8 mouse cellular contexts compared by ENCODE assay signal in the genomic region with DNA sequence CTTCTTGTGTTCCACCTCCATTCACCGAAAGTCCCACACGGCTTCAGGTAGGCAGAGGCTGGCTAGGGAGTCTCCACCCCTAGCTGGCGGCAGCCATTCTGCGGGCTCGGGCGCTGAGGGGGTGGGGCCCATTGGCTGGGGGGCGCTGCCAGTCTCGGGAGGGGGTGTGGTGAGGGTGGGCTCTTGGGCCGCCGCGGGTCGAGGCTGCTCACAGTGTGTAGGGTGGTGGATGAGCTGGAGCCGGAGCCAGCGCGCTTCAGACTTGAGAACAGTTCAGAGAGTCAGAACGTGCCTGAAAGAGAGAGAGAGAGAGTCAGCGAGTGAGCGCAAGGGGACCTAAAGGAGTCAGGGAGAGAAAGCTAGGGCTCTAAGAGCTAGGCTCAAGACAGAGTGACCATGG. TPM values are rescaled to one million over a fixed set of nuclear protein-coding genes. Genes with fewer than 3 reads are reported as not detected.
DNase-seq lines count a peak whose midpoint lies in the region; ATAC-seq and TF ChIP-seq lines count a peak whose summit lies in the region.

No protein-coding gene starts in this region.

- ATAC-seq in heart, embryonic 15.5 days (replicated peaks; ENCODE audit: insufficient number of reproducible peaks, insufficient read depth, low FRiP score, low read depth): peak; percentile 96
- peak; percentile 98 for ATAC-seq in neural tube, embryonic 15.5 days (ENCODE audit: low FRiP score)

- H3K9ac ChIP-seq in heart, embryonic 15.5 days: peak overlapping the region; percentile 33
- peak overlapping the region; percentile 30 for H3K9ac ChIP-seq in neural tube, embryonic 15.5 days (replicated peaks)

- H3K9me3 ChIP-seq in heart, embryonic 15.5 days (replicated peaks): no peaks in the 10 kb centered on the region
- H3K9me3 ChIP-seq in neural tube, embryonic 15.5 days (replicated peaks): no peaks in the 10 kb centered on the region

- no peak for DNase-seq in layer of hippocampus, adult 2 months (ENCODE audit: low spot score in 2 of 2)
- no peak for DNase-seq in layer of hippocampus, adult 11-12 months (ENCODE audit: low spot score)
- DNase-seq in embryo, embryonic 9.5 days (ENCODE audit: extremely low spot score): peak; percentile 83
- peak; percentile 79 for DNase-seq in kidney, postnatal 10 days
- DNase-seq in lung, adult 2 months: peak; percentile 23
- DNase-seq in thymus, postnatal 0 days (ENCODE audit: low spot score): peak; percentile 79

- 0 out of 2 replicates have a peak, but pooled peaks cover 2% of the 10 kb centered on the region for H3K4me1 ChIP-seq in heart, embryonic 15.5 days (replicated peaks)
- no peaks in the 10 kb centered on the region for H3K4me1 ChIP-seq in lung, adult 2 months (ENCODE audit: control insufficient read depth, insufficient read depth, low read length)
- no peaks in the 10 kb centered on the region for H3K4me1 ChIP-seq in neural tube, embryonic 15.5 days

- TF ChIP-seq CTCF in layer of hippocampus, adult 2 months (conservative IDR thresholded peaks at IDR 0.05): no peak
- TF ChIP-seq CTCF in lung, adult 2 months (IDR thresholded peaks at IDR 0.05; ENCODE audit: insufficient read depth, low read length): no peak

- no peaks in the 10 kb centered on the region for H3K36me3 ChIP-seq in heart, embryonic 15.5 days
- no peaks in the 10 kb centered on the region for H3K36me3 ChIP-seq in neural tube, embryonic 15.5 days

- peak overlapping the region; percentile 50 for H3K4me3 ChIP-seq in layer of hippocampus, adult 2 months
- peak overlapping the region; percentile 54 for H3K4me3 ChIP-seq in heart, embryonic 15.5 days
- H3K4me3 ChIP-seq in lung, adult 2 months (replicated peaks; ENCODE audit: extremely low read depth, low read depth, low read length): peak overlapping the region; percentile 47
- peak overlapping the region; percentile 45 for H3K4me3 ChIP-seq in neural tube, embryonic 15.5 days (replicated peaks)

- H3K27ac ChIP-seq in layer of hippocampus, adult 2 months: no peak overlapping the region
- no peak overlapping the region for H3K27ac ChIP-seq in heart, embryonic 15.5 days
- no peak overlapping the region for H3K27ac ChIP-seq in neural tube, embryonic 15.5 days (replicated peaks)

- TF ChIP-seq POLR2A in lung, adult 2 months (IDR thresholded peaks at IDR 0.05; ENCODE audit: borderline replicate concordance, extremely low read depth, low read depth, low read length): no peak

- 13% methylated on average over 18 of the region's 18 CpGs for WGBS in heart, embryonic 15.5 days
- 18% methylated on average over 18 of the region's 18 CpGs for WGBS in lung, adult 2 months
- WGBS in neural tube, embryonic 15.5 days: 15% methylated on average over 18 of the region's 18 CpGs

- peak overlapping the region; percentile 82 for H3K4me2 ChIP-seq in heart, embryonic 15.5 days
- peak overlapping the region; percentile 73 for H3K4me2 ChIP-seq in neural tube, embryonic 15.5 days

- no peaks in the 10 kb centered on the region for H3K27me3 ChIP-seq in heart, embryonic 15.5 days
- no peaks in the 10 kb centered on the region for H3K27me3 ChIP-seq in neural tube, embryonic 15.5 days (replicated peaks)

RNA-seq across cellular contexts. Expression of a gene that starts 0.7 kb away (rescaled TPM):
- 1 to 10 TPM in 1 of 2 experiments, under 1 TPM in 1; 0.71 to 1.1 TPM for total RNA-seq in layer of hippocampus, adult 2 months (2021)
- 0.19 and 0.90 TPM in 2 replicates for polyA plus RNA-seq in heart, embryonic 15.5 days (2015; fragmentation: Nextera tagmentation; extraction: Ambion mirVana)
- 0.03 TPM in 1 of 2 replicates, not detected in the other for polyA plus RNA-seq in lung, adult 2 months (2012; rRNA removed)
- polyA plus RNA-seq in neural tube, embryonic 15.5 days (2015; fragmentation: Nextera tagmentation; extraction: Ambion mirVana): 5.2 and 5.9 TPM in 2 replicates
- polyA plus RNA-seq in thymus, postnatal 0 days (2015; fragmentation: Nextera tagmentation; extraction: Ambion mirVana): 1.5 and 1.8 TPM in 2 replicates

Comparison
In these comparisons a context has a peak if more than half of its experiments do, and no peak if none do; other contexts are left out.
1. DNase-seq: peak in embryo, embryonic 9.5 days (single experiment), kidney, postnatal 10 days (single experiment), lung, adult 2 months (single experiment) and thymus, postnatal 0 days (single experiment); none in layer of hippocampus, adult 2 months (0 of 2) and layer of hippocampus, adult 11-12 months (single experiment).
2. Peak in every context shown above with its lines, with median percentiles within 50 percentile points of each other: H3K4me3 ChIP-seq.